Mouse (Mus musculus) E14TG2a.4 (cell line): ENCODE data around the gene Siglecf.

Source experiments
- CTCF ChIP-seq: conservative IDR thresholded peaks from 2 replicates; pipeline ENCODE4 v1.5.1; 2014; ENCODE audit warnings: low read length
- POU5F1 ChIP-seq: IDR thresholded peaks from 2 replicates; pipeline ENCODE4 v1.6.1; 2014; ENCODE audit warnings: low read length, borderline replicate concordance

- TF ChIP-seq CTCF, result no peak
- no peak for TF ChIP-seq POU5F1
These were observed 23.0 kb upstream of the Siglecf start for GRCm38 (mm10) chr7:43328101-43328500.
